Mouse (Mus musculus): ENCODE results near the gene Gm17490. TPM values are rescaled to one million over a fixed set of nuclear protein-coding genes. Genes with fewer than 3 reads are reported as not detected.
"Not testable (repeated sequence)": the region's sequence is repeated elsewhere in the genome, so short reads cannot be mapped to it uniquely, and the experiment has no call there.

Gene Gm17490
- total RNA-seq, 2 experiments from 2014 or later, result not detected

DNA sequence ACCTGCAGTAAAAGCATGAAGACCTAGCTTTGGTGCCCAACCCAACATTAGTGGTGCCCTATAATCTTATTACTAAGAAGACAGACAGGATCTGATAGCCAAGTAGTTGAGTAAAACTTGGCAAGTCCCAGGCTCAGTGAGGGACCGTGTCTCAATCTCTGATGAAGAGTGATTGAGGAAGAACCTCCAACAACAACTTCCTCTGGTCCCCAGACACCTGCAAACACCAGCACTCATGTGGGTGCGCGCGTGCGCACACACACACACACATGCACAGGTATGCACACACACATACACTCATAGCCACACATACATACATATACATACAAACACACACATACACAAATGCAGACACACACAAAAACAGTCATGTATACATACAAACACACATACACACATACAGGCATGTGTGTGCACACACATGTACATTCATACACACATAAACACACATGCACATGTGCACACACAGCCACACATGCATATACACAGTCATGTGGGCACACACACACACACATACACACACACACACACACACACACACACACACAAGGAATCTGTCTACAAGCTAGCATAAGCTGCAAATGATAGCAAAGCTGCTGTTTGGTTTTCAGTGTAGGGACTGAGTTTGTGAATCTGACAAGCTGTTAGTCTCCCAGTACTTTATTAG, 9.5 kb upstream of the Gm17490 start:
- no peak for DNase-seq (ENCODE audit: extremely low spot score in 1 of 2, low spot score in 1 of 2)

GRCm38 (mm10) chr2:11635035-11635434, 9.0 kb upstream of the Gm17490 start:
- DNase-seq (ENCODE audit: extremely low spot score in 1 of 2, low spot score in 1 of 2), result no peak

DNA sequence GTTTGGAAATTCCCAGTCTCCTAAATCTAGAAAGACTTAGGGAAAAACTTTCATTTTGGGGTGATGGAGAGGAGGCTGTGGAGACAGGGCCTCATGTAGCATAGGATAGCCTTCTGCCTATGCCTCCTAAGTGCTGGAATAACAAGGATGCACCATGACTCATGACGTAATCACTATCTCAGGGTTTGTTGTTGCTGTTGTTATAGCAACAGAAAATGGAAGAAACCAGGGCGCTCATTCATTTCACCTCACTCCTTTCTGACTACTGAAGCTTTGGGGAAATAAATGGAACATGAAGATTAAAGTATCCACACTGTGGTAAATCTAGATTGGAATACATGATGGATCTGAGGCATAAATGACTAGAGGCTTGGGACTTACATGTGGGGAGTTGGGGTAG, 2.3 kb downstream of the Gm17490 start:
- DNase-seq (ENCODE audit: extremely low spot score in 1 of 2, low spot score in 1 of 2), result no peak

DNA sequence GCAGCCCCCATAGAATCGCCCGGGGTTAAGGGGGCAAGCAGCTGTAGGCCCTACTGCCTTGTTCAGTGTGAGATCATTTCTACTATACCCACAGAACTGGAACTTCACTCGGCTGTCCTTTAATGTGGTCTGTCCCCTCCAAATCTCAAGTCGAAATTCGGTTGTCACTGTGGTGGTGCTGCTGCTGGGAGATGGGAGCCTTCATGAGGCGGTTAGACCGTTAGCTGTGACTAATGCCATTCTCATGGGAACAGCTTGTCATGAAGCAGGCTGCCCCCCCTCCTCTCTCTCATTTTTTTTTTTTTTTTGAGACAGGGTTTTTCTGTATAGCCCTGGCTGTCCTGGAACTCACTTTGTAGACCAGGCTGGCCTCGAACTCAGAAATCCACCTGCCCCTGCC, 2.9 kb downstream of the Gm17490 start:
- no peak for DNase-seq (ENCODE audit: extremely low spot score in 1 of 2, low spot score in 1 of 2)

DNA sequence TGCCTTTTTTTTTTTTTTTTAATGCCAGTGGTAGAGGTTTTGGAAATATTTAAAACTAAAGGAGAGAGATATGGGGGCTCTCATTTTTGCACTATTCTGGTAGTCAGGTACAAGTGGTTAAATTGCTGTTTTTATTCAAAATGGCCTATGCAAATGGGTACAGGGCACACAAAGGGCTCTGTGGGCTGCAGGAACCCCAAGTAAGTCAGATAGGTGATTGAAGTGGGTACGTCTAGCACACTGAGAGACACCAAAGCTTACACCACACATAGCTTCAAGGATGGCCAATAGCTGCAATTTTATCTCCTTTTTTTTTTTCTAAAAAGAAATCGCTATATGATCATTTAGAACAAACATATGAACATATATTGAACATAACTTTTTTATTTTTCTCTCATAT, 6.5 kb downstream of the Gm17490 start:
- DNase-seq (ENCODE audit: extremely low spot score in 1 of 2, low spot score in 1 of 2), result no peak

GRCm38 (mm10) chr2:11616846-11617245, 9.2 kb downstream of the Gm17490 start:
- DNase-seq (ENCODE audit: extremely low spot score in 1 of 2, low spot score in 1 of 2), result no peak

GRCm38 (mm10) chr2:11612939-11613338, 13.1 kb downstream of the Gm17490 start:
- DNase-seq (ENCODE audit: extremely low spot score in 1 of 2, low spot score in 1 of 2), result not testable (repeated sequence)

DNA sequence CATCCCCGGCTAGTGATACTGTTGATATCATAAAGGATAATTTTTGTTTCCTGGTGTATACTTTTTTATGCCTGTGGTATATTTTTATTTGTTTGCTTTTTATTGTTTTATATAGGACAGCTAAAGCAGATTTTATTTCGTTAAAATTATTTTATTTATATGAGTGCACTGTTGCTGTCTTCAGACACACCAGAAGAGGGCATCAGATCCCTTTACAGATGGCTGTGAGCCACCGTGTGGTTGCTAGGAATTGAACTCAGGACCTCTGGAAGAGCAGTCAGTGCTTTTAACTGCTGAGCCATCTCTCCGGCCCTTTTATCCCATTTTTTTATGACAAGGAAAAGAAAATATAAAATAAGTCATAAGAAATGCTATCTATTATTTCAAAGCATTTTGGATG, 19.3 kb downstream of the Gm17490 start:
- DNase-seq (ENCODE audit: extremely low spot score in 1 of 2, low spot score in 1 of 2), result not testable (repeated sequence)

GRCm38 (mm10) chr2:11604911-11605310, 21.2 kb downstream of the Gm17490 start:
- DNase-seq (ENCODE audit: extremely low spot score in 1 of 2, low spot score in 1 of 2), result no peak

- DNase-seq (ENCODE audit: extremely low spot score in 1 of 2, low spot score in 1 of 2), result no peak
These were observed 22.0 kb downstream of the Gm17490 start, which contains the start of gene Rbm17 for GRCm38 (mm10) chr2:11604053-11604452. Gene Rbm17, minus strand, starts transcription at chr2:11604153.

GRCm38 (mm10) chr2:11602506-11603489, 23.3 kb downstream of the Gm17490 start:
- peak; percentile 93 to 97 for DNase-seq (ENCODE audit: extremely low spot score in 1 of 2, low spot score in 1 of 2)

DNA sequence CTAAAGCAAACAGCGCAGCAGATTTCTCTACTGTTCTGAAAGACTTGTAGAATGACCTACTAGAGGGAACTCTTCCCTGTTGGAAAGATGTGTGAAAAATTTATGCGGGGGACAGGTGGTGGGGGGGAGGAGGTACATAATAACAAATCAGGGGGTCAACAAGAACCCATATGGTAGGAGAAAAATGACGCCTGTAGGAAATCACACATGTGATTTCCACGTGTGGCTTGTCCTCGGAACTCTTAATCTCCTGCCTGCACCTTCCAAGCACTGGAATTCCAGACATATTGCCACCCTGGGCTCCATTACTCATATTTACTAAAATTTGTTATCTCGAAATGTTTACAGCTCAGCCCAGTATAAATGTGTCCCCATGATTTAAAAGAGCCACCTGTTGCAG, 24.3 kb downstream of the Gm17490 start:
- no peak for DNase-seq (ENCODE audit: extremely low spot score in 1 of 2, low spot score in 1 of 2)

DNA sequence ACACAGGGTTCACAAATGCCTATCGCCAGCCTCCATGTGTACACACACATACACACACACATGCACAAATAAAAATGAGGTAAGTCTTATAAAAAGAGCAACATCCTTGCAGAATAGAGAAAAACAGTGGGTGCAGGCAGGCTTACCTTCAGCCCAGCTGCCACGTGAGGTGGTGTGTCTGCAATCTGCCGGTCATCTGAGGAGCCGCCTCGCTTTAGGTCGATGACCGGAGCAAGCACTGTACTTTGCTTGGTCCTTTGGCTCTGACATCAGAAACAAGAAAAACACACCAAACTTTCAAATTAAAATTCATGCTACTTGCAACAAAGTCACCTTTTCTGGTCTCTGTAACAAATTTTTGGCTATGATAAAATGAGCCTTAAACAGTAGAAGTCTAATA, 28.2 kb downstream of the Gm17490 start:
- no peak for DNase-seq (ENCODE audit: extremely low spot score in 1 of 2, low spot score in 1 of 2)

GRCm38 (mm10) chr2:11596690-11597089, 29.4 kb downstream of the Gm17490 start:
- no peak for DNase-seq (ENCODE audit: extremely low spot score in 1 of 2, low spot score in 1 of 2)

DNA sequence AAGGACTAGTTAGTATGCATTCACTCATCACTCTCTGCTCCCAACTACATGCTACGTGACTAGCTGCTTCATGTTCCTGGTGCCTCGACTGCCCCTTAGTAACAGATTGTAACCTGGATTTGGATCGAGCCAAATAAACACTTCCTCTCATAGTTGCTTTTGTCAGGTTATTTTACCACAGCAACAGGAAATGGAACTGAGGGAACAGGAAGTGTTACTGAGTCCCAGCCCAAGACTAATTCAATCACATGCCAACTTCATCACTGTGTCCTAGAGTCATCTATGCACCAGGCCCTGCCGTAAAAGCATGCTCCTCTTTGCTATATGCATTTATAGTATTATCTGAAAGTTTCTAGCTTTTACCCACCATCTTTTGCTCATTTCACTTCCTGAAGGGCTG, 38.1 kb downstream of the Gm17490 start:
- DNase-seq (ENCODE audit: extremely low spot score in 1 of 2, low spot score in 1 of 2), result no peak

DNA sequence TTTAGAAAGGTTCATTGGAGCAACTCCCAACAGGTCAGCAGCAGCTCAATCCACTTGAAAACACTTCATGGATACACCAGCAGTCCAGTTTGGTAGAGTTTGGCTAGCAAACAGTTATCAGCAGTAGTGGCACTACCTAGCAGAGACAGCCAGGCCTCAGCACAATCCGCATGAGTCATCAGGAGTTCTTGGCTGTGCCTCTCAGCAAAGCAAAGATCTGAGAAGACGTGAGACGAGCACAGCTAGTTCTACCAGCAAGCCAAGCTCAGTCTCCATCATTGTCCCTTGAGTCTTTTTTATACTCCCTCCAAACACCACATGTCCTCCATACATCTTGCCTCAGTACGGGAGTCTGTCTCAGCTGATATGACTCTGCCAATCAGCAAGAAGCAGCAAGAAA, 46.7 kb downstream of the Gm17490 start:
- DNase-seq (ENCODE audit: extremely low spot score in 1 of 2, low spot score in 1 of 2), result no peak

- no peak for DNase-seq (ENCODE audit: extremely low spot score in 1 of 2, low spot score in 1 of 2)
These were observed 47.9 kb downstream of the Gm17490 start for GRCm38 (mm10) chr2:11578187-11578586.

Other genes with a start within 250 kb of the Gm17490 start
- 10 to 100 TPM; 31.2 to 34.8 TPM for gene Pfkfb3, start 72.2 kb downstream of the Gm17490 start, total RNA-seq (2021)
- gene Rbm17, start 22.1 kb downstream of the Gm17490 start, total RNA-seq (2021), result 10 to 100 TPM; 83.5 to 87.1 TPM
- gene Il2ra, start 16.5 kb upstream of the Gm17490 start, total RNA-seq (2021), result under 1 TPM in 1 of 2 experiments, not detected in 1; 0.12 TPM
- 1 to 10 TPM; 3.1 to 6.4 TPM for gene Il15ra, start 79.0 kb upstream of the Gm17490 start, total RNA-seq (2021)
- gene Fbh1, start 151.3 kb upstream of the Gm17490 start, total RNA-seq (2021), result 10 to 100 TPM; 79.7 to 81.8 TPM
- gene Ankrd16, start 151.6 kb upstream of the Gm17490 start, total RNA-seq (2021), result 10 to 100 TPM; 42.1 to 58.4 TPM

Measured in layer of hippocampus, postnatal 25 days (tissue).